Mouse (Mus musculus) stomach, postnatal 0 days (tissue): ENCODE measurements around the gene Cdc45. TPM values are rescaled to one million over a fixed set of nuclear protein-coding genes. Genes with fewer than 3 reads are reported as not detected.

Experiments used
- ATAC-seq: fragments of 200-750 bp; cut with Nextera tagmentation; 2 replicates; pipeline ENCODE4 v1.8.0; 2017; ENCODE audit not compliant: low FRiP score, low TSS enrichment
- DNase-seq: peaks from one replicate; pipeline ENCODE4 v3.0.0-alpha.2; 2016; ENCODE audit warnings: low spot score
- H3K27ac ChIP-seq: fragments of 300-500 bp; sonication (generic); replicated peaks from 2 replicates; pipeline ENCODE4 v1.5.1; 2014; ENCODE audit warnings: mild to moderate bottlenecking, control low read depth
- H3K27me3 ChIP-seq: fragments of 300-500 bp; sonication (generic); 2 replicates; pipeline ENCODE4 v1.6.1; 2014; ENCODE audit warnings: low read length; ENCODE audit not compliant: control insufficient read depth, insufficient read depth
- H3K36me3 ChIP-seq: fragments of 300-500 bp; sonication (generic); 2 replicates; pipeline ENCODE4 v1.6.1; 2014; ENCODE audit warnings: low read length, mixed read lengths; ENCODE audit not compliant: control insufficient read depth, insufficient read depth
- H3K4me1 ChIP-seq: fragments of 300-500 bp; sonication (generic); replicated peaks from 2 replicates; pipeline ENCODE4 v1.6.1; 2014; ENCODE audit warnings: antibody characterized with exemption; ENCODE audit not compliant: control insufficient read depth, insufficient read depth
- H3K4me2 ChIP-seq: fragments of 300-500 bp; sonication (generic); replicated peaks from 2 replicates; pipeline ENCODE4 v1.6.1; 2014; ENCODE audit warnings: low read depth, mild to moderate bottlenecking, control low read depth, moderate library complexity
- H3K4me3 ChIP-seq: fragments of 300-500 bp; sonication (generic); 2 replicates; pipeline ENCODE4 v1.5.1; 2014; ENCODE audit warnings: low read depth, low read length, control low read depth
- H3K9ac ChIP-seq: fragments of 300-500 bp; sonication (generic); 2 replicates; pipeline ENCODE4 v1.6.1; 2014; ENCODE audit warnings: mild to moderate bottlenecking, low read length, control low read depth, mixed read lengths
- H3K9me3 ChIP-seq: fragments of 300-500 bp; sonication (generic); 2 replicates; pipeline ENCODE4 v1.6.1; 2016; ENCODE audit warnings: low read length; ENCODE audit not compliant: control insufficient read depth
- CTCF ChIP-seq: IDR thresholded peaks from 2 replicates; pipeline ENCODE4 v1.5.1; 2016; ENCODE audit warnings: antibody characterized with exemption, low read depth, mild to moderate bottlenecking, moderate library complexity
- EP300 ChIP-seq: optimal IDR thresholded peaks from 2 replicates; pipeline ENCODE3; 2016; ENCODE audit warnings: antibody characterized with exemption
- WGBS: fragments of 180-500 bp; shearing (Covaris S2); extraction: QIAGEN DNeasy Blood & Tissue Kit; methylation state at CpG from one replicate; pipeline ENCODE4 v1.1.7; 2014; 5-methylcytosine and 5-hydroxymethylcytosine counted together
- polyA plus RNA-seq: library from polyadenylated mRNA; unstranded; fragments of >200 nt; fragmentation: Nextera tagmentation; extraction: Ambion mirVana; gene quantifications from 2 replicates; pipeline ENCODE4 v1.2.1, GENCODE M21; 2015

Cdc45 gene
- polyA plus RNA-seq, 1 experiment from 2014 or later = 10.1 TPM

GRCm38 (mm10) chr16:18762960-18763359 lies 48.8 kb downstream of the Cdc45 start:
- H3K4me2 ChIP-seq = no peak overlapping the region
- H3K36me3 ChIP-seq = no peaks in the 10 kb centered on the region
- H3K4me1 ChIP-seq = no peaks in the 10 kb centered on the region
- H3K9ac ChIP-seq = no peak overlapping the region
- TF ChIP-seq CTCF (no peak), EP300 (no peak)
- WGBS = 52% methylated on average over 3 of the region's 3 CpGs
- no peak for DNase-seq
- no peak for ATAC-seq
- H3K9me3 ChIP-seq = no peaks in the 10 kb centered on the region
- H3K4me3 ChIP-seq = no peak overlapping the region
- no peak overlapping the region for H3K27ac ChIP-seq
- no peaks in the 10 kb centered on the region for H3K27me3 ChIP-seq

- Histone ChIP-seq H3K27ac (no peak overlapping the region), H3K9ac (no peak overlapping the region), H3K36me3 (no peaks in the 10 kb centered on the region), H3K4me1 (no peaks in the 10 kb centered on the region), H3K4me3 (no peak overlapping the region), H3K9me3 (no peaks in the 10 kb centered on the region), H3K4me2 (no peak overlapping the region), H3K27me3 (no peaks in the 10 kb centered on the region)
- TF ChIP-seq CTCF (no peak), EP300 (no peak)
- ATAC-seq (no peak), DNase-seq (no peak)
- WGBS = 82% methylated on average over 4 of the region's 4 CpGs
Observed at GRCm38 (mm10) chr16:18761734-18762133, 50.1 kb downstream of the Cdc45 start.

DNA sequence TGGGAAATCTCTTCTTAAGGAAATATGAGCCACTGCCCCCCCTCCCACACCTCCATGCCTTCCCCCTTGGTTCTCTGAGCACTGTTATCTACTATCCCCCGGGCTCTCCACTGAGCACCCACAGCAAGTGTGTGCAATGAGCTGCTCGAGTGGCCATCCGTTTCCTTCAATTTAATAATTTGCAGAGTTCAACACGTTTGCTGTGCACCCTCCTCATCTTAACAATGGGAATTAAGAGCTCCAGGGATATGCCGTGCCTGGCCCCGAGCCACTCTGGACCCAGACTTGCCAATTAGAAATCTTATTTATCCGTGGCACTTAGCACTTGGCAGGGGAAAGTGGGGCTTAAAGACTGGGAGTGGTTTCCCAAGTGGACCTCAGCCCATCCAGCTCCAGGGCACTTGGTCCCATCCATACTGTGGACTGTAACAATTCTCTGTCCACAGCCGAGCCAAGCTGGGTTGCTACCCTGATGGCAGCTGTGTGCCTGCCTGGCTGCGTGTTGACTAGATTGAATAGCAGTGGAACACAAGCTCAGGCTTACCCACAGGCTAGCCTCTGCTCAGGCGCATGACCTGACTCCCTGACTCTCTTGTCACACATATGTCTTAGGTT lies 59.8 kb downstream of the Cdc45 start:
- Histone ChIP-seq H3K9me3 (no peaks in the 10 kb centered on the region), H3K36me3 (no peaks in the 10 kb centered on the region), H3K9ac (no peak overlapping the region), H3K4me2 (no peak overlapping the region), H3K27me3 (no peaks in the 10 kb centered on the region), H3K27ac (no peak overlapping the region), H3K4me1 (no peaks in the 10 kb centered on the region), H3K4me3 (no peak overlapping the region)
- DNase-seq = no peak
- TF ChIP-seq CTCF (no peak), EP300 (no peak)
- WGBS = 67% methylated on average over 10 of the region's 10 CpGs
- 0 out of 2 replicates have a peak, but pooled peaks have one; percentile 35 for ATAC-seq

- whole genome bisulfite sequencing = 69% methylated on average over 11 of the region's 11 CpGs
- no peak for DNase-seq
Observed at GRCm38 (mm10) chr16:18751101-18751500, 60.7 kb downstream of the Cdc45 start.

DNA sequence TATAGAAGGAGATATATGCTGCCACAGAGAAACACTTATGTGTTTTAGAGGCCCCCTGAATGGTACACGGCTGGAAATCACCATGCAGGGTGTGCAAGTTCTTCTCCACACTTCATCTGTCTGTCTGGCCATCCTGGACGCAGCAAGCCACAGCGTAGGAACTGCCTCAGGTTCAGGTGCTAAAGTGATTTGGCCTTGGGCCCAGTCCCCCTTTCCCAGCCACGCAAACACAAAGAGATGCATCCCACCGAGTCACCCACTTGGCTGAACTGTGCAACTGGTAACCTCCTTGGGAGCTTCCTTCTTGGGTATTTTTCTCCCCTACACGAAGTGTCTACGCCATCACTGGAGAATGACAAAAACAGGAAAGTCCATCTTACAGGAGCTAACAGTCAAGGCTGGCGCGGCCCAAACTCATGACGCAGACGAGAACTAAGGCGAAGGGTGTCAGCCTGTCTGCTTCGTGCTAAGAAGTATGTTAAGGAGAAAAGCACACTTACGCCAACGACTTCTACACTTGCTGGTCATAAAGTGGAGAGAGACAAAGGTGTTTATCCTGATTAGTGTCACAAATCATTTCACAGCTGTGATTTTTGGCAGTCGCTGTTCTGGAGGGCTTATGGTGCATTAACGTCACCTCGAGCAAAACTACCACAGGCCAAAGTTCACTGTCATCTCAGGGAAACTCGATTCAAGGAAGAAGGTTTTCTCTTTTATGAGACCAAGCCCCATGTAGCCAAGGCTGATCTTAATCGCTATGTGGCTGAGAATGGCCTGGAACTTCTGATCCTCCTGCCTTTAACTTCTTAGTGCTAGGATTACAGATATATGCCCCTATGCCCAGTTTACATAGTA lies 65.3 kb downstream of the Cdc45 start:
- no peak overlapping the region for H3K4me3 ChIP-seq
- WGBS = 65% methylated on average over 20 of the region's 20 CpGs
- ATAC-seq = no peak
- H3K27ac ChIP-seq = no peak overlapping the region
- no peaks in the 10 kb centered on the region for H3K27me3 ChIP-seq
- H3K9me3 ChIP-seq = no peaks in the 10 kb centered on the region
- no peaks in the 10 kb centered on the region for H3K4me1 ChIP-seq
- no peaks in the 10 kb centered on the region for H3K36me3 ChIP-seq
- no peak for TF ChIP-seq EP300
- TF ChIP-seq CTCF = no peak
- no peak overlapping the region for H3K4me2 ChIP-seq
- H3K9ac ChIP-seq = no peak overlapping the region
- DNase-seq = no peak

More at GRCm38 (mm10) chr16:18751101-18751500, 60.7 kb downstream of the Cdc45 start:
- Histone ChIP-seq H3K4me2 (no peak overlapping the region), H3K27me3 (no peaks in the 10 kb centered on the region), H3K9me3 (no peaks in the 10 kb centered on the region), H3K27ac (no peak overlapping the region), H3K9ac (no peak overlapping the region), H3K4me1 (no peaks in the 10 kb centered on the region), H3K36me3 (no peaks in the 10 kb centered on the region), H3K4me3 (no peak overlapping the region)
- TF ChIP-seq CTCF (no peak), EP300 (no peak)
- ATAC-seq = no peak; the same call in 1 of the 2 replicates

GRCm38 (mm10) chr16:18738303-18738702 lies 73.5 kb downstream of the Cdc45 start:
- Histone ChIP-seq H3K4me3 (no peak overlapping the region), H3K4me2 (no peak overlapping the region), H3K27ac (no peak overlapping the region), H3K9ac (no peak overlapping the region), H3K36me3 (no peaks in the 10 kb centered on the region), H3K9me3 (no peaks in the 10 kb centered on the region), H3K27me3 (no peaks in the 10 kb centered on the region), H3K4me1 (no peaks in the 10 kb centered on the region)
- DNase-seq (no peak), ATAC-seq (no peak)
- TF ChIP-seq CTCF (no peak), EP300 (no peak)
